Mouse (Mus musculus) megakaryocyte, embryonic 14.5 days (primary cell): ENCODE results near the gene Srgap3.

Source experiments
- FLI1 ChIP-seq: IDR thresholded peaks from 2 replicates; pipeline ENCODE4 v1.6.1; 2012; ENCODE audit warnings: low read length, inconsistent platforms, mixed read lengths
- GATA1 ChIP-seq: IDR thresholded peaks from 3 replicates; pipeline ENCODE4 v1.6.1; 2012; ENCODE audit warnings: mixed read lengths, low read length, inconsistent platforms, borderline replicate concordance

GRCm38 (mm10) chr6:112731386-112731785 is 215.7 kb downstream of the Srgap3 start:
- TF ChIP-seq GATA1 (no peak), FLI1 (no peak)
